Mouse (Mus musculus): ENCODE data around the gene Tiprl.

- TF ChIP-seq CTCF (IDR thresholded peaks at IDR 0.05; ENCODE audit: borderline replicate concordance, extremely low read depth, insufficient read depth, insufficient read length) (no peak), POLR2A (IDR thresholded peaks at IDR 0.05; ENCODE audit: borderline replicate concordance, extremely low read depth, insufficient read depth, insufficient read length, poor library complexity, severe bottlenecking) (no peak)
These were observed 65.5 kb downstream of the Tiprl start for GRCm38 (mm10) chr1:165171277-165171676.
